Mouse (Mus musculus) heart, postnatal 36 days (tissue): Measurements from ENCODE around the gene Igsf6. TPM values are rescaled to one million over a fixed set of nuclear protein-coding genes. Genes with fewer than 3 reads are reported as not detected.
"Not testable (repeated sequence)": the region's sequence is repeated elsewhere in the genome, so short reads cannot be mapped to it uniquely, and the experiment has no call there.

Experiments
- DNase-seq, 2 experiments: peaks; one replicate each; pipeline ENCODE4 v3.0.0; 2021 to 2022
- intact Hi-C: fragments of 180-260 bp; cut with DNase I; formaldehyde crosslinking; loops from one replicate; pipeline ENCODE4 v1.15.1; 2025
- total RNA-seq, 2 experiments: library from RNA; stranded (reverse); gene quantifications; 2 replicates each; pipeline ENCODE4 v1.2.3; 2021

The Igsf6 gene
- total RNA-seq, 2 experiments from 2014 or later, result 1.5 to 2.9 TPM

- intact Hi-C loops, result loop anchor here (10.0 kb wide), 1 partner anchor 225 kb away; no protein-coding TSS in a partner anchor
- DNase-seq, result no peak
Observed at GRCm38 (mm10) chr7:121059477-121060218, 14.7 kb downstream of the Igsf6 start.

DNA sequence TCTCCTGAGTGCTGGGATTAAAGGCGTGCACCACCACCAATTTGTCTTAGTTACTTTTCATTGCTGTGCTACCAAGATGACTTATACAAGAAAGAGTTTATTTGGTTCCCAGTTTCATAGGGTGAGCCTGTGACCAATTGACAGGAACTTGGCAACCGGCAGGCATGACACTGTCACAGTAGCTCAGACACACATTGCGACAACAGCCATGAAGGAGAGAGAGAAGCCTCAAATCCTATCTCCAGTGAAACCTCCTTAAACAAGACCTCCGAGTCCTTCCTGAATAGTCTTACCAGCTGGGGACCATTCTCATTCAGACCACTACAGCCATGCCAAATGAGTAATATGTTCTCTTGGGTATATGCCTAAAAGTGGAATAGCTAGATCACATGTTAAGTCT, 21.3 kb downstream of the Igsf6 start:
- DNase-seq, result no peak
- intact Hi-C loops, result no loop called here

GRCm38 (mm10) chr7:121047624-121048023, 26.7 kb downstream of the Igsf6 start:
- intact Hi-C loops, result no loop called here
- DNase-seq, result no peak

DNA sequence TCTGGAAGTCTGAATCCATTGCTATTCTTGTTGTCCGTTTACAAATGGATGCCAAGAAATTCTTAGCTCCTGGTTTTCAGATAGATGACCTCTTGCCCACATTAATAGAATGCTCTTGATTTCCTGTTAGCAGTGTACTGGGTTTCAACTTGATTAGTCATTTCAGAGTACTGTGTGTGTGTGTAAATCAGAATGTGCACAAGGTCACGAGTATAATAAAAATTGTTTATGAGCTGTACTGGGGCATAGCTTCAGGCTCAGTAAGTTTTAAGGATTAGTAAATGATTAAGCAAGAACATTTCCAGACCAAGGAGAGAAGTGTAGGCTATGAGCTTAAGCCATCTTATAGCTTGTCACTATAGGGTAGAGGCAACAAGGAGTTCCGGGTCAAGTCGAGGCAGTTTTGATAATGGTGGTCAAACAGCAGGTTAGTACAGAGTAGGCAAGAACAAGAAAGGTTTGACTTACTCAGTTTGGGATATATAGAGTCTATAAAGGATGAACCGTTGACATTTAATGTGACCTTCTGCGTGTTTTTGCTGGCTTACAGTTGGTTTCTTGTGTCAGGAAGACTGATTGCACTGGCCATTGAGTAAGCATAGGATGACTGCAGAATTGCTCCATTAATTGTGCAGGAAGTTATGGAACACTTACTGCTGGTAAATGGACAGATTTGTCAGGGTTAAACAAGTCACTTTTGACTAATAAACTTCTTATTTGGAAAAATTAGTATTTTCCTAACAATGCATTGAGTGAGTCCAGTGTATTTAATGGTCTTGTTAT, 28.5 kb downstream of the Igsf6 start:
- intact Hi-C loops, result no loop called here
- no peak for DNase-seq

- intact Hi-C loops, result no loop called here
- DNase-seq, result peak in 1 of 2 experiments; percentile 20
Observed at GRCm38 (mm10) chr7:121044251-121044650, 30.1 kb downstream of the Igsf6 start.

DNA sequence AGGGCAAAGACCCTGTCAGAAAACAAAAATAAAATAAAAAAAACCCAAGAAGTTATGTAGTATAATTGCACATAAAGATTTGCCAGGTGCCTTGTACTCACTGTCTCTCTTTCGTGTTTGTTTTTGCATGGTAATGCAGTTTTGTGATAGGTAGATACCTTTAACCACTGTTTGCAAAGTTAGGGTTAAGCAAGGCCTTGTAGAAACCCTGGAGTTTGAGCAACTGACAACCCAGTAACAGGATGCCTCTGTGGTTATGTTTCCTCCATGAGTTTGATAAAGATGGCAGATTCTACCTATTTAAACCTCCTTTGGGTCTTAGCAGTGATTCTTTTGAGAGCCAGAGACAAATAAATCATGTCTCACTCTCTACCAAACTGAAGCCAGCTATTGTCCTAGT, 30.9 kb downstream of the Igsf6 start:
- intact Hi-C loops, result no loop called here
- no peak for DNase-seq

- no peak for DNase-seq
- intact Hi-C loops, result no loop called here
Observed at GRCm38 (mm10) chr7:121043004-121043403, 31.4 kb downstream of the Igsf6 start.

DNA sequence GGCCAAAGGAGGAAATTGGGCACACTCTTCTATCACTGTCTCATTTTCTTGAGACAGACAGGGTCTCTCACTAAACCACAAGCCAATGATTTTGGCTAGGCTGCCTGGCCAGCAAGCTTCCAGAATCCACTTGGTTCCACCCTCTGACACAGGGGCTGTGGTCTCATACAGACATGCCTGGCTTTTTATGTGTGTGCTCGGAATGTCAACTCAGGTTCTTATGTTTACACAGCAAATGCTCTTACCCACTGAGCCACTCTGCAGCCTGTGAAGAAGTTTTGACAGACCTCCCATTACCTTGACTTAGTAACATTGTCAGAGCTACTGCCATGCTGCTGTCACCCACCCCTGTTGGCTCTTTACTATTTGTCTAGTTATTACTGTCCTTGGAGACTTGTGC, 32.4 kb downstream of the Igsf6 start:
- intact Hi-C loops, result no loop called here
- no peak for DNase-seq

GRCm38 (mm10) chr7:121040595-121040994, 33.8 kb downstream of the Igsf6 start:
- no peak for DNase-seq
- intact Hi-C loops, result no loop called here

- intact Hi-C loops, result loop anchor here (2.0 to 10.0 kb wide), 3 partner anchors 52 to 400 kb away; partner anchors contain the start of genes Cdr2, Mfsd13b and Uqcrc2
- peak; percentile 37 to 67 for DNase-seq
Observed at GRCm38 (mm10) chr7:121035161-121035721, 39.1 kb downstream of the Igsf6 start.

- intact Hi-C loops, result loop anchor here (2.0 to 10.0 kb wide), 3 partner anchors 52 to 400 kb away; partner anchors contain the start of genes Cdr2, Mfsd13b and Uqcrc2
- peak in 1 of 2 experiments; percentile 85 for DNase-seq
Observed at GRCm38 (mm10) chr7:121034701-121035141, 39.7 kb downstream of the Igsf6 start.

DNA sequence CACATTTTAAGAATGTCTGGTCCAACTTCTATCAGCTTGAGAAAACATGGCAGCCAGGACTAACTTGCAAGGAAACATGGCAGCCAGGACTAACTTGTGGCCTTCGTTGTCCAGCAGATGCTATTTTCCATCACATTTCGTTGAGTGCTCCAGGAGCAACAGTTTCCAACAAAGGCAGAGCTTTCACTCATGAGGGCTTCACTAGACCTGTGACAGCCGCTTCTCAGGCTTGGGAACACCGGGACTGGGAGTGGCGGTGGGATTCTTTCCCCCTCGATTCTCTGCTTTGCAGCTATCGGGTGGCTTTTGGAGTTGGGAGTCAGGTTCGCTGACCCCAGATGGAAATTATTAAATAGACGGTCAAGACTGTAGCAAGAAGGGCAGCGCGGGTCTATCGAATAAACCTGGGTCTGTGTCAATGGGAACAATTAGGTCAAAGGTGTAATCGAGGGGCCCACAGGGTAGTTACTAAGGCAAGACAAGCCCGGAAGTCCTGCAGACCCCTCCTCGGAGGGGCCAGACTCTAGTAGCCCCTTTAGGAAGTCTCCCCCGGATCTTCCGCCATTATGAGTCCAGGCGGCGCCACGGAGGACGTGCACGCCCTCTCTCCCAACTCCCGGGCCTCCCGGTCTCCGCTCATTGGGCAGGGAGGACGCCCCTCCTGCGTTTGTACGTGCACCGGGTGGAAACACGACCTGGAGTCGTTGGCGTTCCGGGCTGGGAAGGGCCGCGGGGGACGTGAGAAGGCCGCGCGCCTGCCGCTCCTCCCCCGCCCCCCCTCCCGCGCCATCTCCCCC, 40.3 kb downstream of the Igsf6 start, which contains the start of gene Mettl9:
TSS of gene Mettl9 (plus strand) at position 590 of the 797 bp plus-strand sequence.
- DNase-seq, result peak; percentile 90 to 92
- intact Hi-C loops, result loop anchor here (2.0 to 10.0 kb wide), 3 partner anchors 51 to 399 kb away; partner anchors contain the start of genes Cdr2, Mfsd13b and Uqcrc2

DNA sequence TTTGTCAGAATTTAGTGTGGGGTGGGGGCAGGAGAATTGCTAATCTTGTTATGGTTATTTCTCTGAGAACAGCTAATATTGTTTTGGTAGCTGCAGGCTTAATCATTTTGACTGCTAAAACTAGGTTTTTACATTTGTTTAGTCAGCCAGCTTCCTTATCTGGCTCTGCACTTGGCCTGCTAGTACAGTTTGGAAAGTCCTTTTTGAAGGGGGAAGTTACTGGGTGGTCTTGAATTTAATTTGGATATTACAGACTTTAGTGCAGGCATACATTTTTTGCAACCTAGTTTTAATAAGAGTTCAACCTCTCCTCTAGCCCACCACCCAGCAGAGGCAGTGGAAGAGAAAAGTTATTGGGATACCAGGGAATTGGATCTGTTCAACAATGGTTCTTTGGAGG, 44.4 kb downstream of the Igsf6 start:
- intact Hi-C loops, result loop anchor here (10.0 kb wide), 1 partner anchor 395 kb away; the partner anchor contains the start of gene Uqcrc2
- DNase-seq, result not testable (repeated sequence)

- no peak for DNase-seq
- intact Hi-C loops, result no loop called here
Observed at GRCm38 (mm10) chr7:121026300-121026699, 48.1 kb downstream of the Igsf6 start.

DNA sequence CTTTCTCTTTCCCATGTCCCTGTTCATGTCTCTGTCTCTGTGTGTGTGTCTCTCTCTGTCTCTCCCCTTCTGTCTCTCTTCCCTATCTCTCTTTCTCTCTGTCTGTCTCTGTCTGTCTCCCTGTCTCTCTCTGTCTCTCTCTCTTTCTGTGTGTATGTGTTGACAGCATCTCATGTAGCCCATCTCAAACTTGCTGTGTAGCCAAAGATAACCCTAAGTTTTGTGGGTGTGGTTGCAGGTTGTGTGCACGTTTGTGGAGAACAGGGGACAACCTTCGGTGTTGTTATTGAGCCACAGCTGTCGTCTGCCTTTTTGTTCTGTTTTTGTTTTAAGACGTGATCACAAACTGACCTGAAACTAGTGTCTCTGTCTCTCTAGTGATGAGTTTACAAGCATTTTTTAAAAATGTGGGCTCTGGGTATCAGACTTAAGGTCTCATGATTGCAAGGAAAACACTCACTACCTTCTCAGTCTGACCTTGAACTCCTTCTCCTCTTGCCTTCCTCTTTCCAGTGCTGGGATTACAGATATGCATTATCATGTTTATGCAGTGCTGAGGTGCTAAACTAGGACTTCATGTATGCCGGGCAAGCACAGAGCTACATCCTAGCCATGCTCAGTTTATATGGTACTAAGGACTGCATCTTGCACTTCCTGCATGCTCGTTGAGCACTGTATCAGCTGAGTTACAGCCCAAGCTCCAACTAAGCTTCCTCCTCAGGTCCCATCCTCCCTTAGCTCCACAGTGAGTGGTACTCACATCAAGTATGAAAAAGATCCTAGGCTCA, 49.0 kb downstream of the Igsf6 start:
- no peak for DNase-seq
- intact Hi-C loops, result no loop called here

DNA sequence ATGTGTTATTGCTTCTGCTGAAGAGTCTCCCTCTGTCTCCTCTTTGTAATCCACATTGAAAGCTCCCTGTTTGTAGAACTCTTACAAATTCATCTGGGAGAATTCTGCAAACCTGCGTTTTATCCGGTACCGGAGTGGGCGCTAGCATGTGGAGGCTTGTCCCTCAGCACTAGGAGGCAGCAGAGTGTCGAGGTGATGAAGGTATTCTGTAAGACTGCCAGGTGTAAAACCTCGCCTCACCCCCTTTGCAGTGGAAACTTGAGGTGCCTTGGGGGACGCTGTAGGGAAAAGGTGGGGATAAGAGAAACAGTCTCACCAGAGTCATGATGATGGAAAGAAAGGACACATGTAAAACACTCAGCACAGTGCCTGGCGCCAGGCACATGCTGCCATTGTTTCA, 54.1 kb downstream of the Igsf6 start:
- intact Hi-C loops, result no loop called here

DNA sequence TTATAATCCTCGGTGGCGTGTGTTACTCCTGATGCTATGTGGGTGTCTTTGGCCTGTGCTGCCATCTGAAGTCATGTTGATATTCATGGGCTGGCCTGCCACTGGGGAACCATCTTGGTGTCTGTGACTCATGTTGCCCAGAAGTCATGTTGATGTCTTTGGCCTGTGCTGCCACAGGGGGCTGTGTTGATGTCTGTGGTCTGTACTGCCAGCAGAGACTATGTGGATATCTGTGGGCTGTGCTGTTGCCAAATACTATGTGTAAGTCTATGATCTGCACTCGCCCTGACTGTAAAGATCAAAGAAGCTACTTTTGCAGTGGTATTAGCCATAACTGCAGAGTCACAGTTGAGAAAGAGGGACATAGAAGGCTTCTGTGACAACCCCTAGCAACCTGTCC, 55.6 kb downstream of the Igsf6 start:
- intact Hi-C loops, result no loop called here
- no peak for DNase-seq

More for the DNA sequence above, 54.1 kb downstream of the Igsf6 start:
- no peak for DNase-seq

DNA sequence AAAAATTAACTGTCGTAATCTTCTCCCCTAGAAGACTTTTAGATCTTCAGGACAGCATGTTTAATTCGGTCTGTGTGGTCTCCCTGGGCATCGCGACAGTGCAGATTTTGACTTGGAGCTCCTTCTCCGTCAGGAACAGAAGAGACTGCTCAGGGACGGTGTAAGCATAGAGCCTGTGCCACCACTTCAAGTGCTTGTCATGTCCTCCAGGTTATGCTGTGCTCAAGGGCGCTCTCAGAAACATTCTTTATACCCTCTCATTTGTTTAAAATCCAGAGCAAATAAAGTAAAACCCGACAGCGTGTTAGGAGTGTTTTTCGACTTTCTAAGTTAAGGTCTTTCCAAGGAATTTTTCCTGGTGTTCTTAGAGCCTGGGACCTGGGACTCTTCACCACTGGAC, 59.9 kb downstream of the Igsf6 start:
- no peak for DNase-seq
- intact Hi-C loops, result loop anchor here (5.0 kb wide), 1 partner anchor 108 kb away; no protein-coding TSS in a partner anchor
